Mouse (Mus musculus) intestine, postnatal 0 days (tissue): ENCODE measurements around the gene Fau. TPM values are rescaled to one million over a fixed set of nuclear protein-coding genes. Genes with fewer than 3 reads are reported as not detected.

Source experiments
- ATAC-seq: fragments of 200-750 bp; cut with Nextera tagmentation; 2 replicates; pipeline ENCODE4 v1.8.0; 2017; ENCODE audit warnings: mild to moderate bottlenecking, moderate TSS enrichment, moderate library complexity
- H3K27ac ChIP-seq: fragments of 300-500 bp; sonication (generic); 2 replicates; pipeline ENCODE4 v1.5.1; 2014; ENCODE audit warnings: mild to moderate bottlenecking, low read depth, low read length, moderate library complexity
- H3K27me3 ChIP-seq: fragments of 300-500 bp; sonication (generic); replicated peaks from 2 replicates; pipeline ENCODE4 v1.6.1; 2014; ENCODE audit warnings: low read length, mixed read lengths; ENCODE audit not compliant: control insufficient read depth, insufficient read depth
- H3K36me3 ChIP-seq: fragments of 300-500 bp; sonication (generic); 2 replicates; pipeline ENCODE4 v1.6.1; 2014; ENCODE audit warnings: mild to moderate bottlenecking, moderate library complexity; ENCODE audit not compliant: control insufficient read depth, insufficient read depth
- H3K4me1 ChIP-seq: fragments of 300-500 bp; sonication (generic); replicated peaks from 2 replicates; pipeline ENCODE4 v1.6.1; 2014; ENCODE audit warnings: antibody characterized with exemption, low read length, mixed read lengths; ENCODE audit not compliant: control insufficient read depth, insufficient read depth
- H3K4me2 ChIP-seq: fragments of 300-500 bp; sonication (generic); replicated peaks from 2 replicates; pipeline ENCODE4 v1.6.1; 2014; ENCODE audit warnings: low read depth, mild to moderate bottlenecking, moderate library complexity
- H3K4me3 ChIP-seq: fragments of 300-500 bp; sonication (generic); 2 replicates; pipeline ENCODE4 v1.5.1; 2014; ENCODE audit warnings: low read depth, low read length
- H3K9ac ChIP-seq: fragments of 300-500 bp; sonication (generic); 2 replicates; pipeline ENCODE4 v1.6.1; 2014; ENCODE audit warnings: mild to moderate bottlenecking, low read depth, low read length
- H3K9me3 ChIP-seq: fragments of 300-500 bp; sonication (generic); 2 replicates; pipeline ENCODE4 v1.6.1; 2016; ENCODE audit warnings: mixed run types; ENCODE audit not compliant: control insufficient read depth
- CTCF ChIP-seq: sonication (generic); IDR thresholded peaks from 2 replicates; pipeline ENCODE4 v1.5.1; 2016; ENCODE audit warnings: low read depth, mild to moderate bottlenecking, control low read depth, antibody characterized with exemption, moderate library complexity
- WGBS: fragments of 180-500 bp; shearing (Covaris S2); extraction: QIAGEN DNeasy Blood & Tissue Kit; methylation state at CpG from one replicate; pipeline ENCODE4 v1.1.7; 2014; 5-methylcytosine and 5-hydroxymethylcytosine counted together
- polyA plus RNA-seq: library from polyadenylated mRNA; unstranded; fragments of >200 nt; fragmentation: Nextera tagmentation; extraction: Ambion mirVana; gene quantifications from 2 replicates; pipeline ENCODE4 v1.2.1, GENCODE M21; 2015

Fau gene
- polyA plus RNA-seq, 1 experiment from 2014 or later: 964 TPM

DNA sequence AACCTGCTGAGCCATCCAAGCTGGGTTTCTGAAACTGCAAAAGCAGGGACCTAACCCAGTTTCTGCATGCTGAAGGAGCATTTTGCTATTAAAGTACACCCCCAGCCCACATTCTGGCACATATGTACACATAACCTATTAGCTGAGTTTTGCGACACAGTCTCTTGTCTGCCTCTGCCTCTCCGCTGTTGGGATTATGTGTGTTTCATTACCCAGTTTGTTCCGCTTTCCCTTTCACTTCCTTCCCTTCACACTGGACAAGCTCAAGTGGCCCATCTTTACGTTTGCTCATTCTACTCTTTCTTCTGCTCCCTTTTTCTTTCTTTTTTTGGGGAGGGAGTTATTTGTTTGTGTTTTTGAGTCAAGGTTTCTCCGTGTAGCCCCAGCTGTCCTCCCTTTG is 16.2 kb downstream of the Fau start:
- Histone ChIP-seq H3K27me3 (no peaks in the 10 kb centered on the region), H3K4me2 (no peak overlapping the region), H3K27ac (no peak overlapping the region), H3K9me3 (no peaks in the 10 kb centered on the region), H3K4me3 (no peak overlapping the region), H3K4me1 (0 out of 2 replicates have a peak, but pooled peaks cover 5% of the 10 kb centered on the region), H3K9ac (no peak overlapping the region), H3K36me3 (peaks cover 36% of the 10 kb centered on the region)
- no peak for TF ChIP-seq CTCF
- ATAC-seq: no peak
- WGBS: 90% methylated on average over 5 of the region's 5 CpGs

DNA sequence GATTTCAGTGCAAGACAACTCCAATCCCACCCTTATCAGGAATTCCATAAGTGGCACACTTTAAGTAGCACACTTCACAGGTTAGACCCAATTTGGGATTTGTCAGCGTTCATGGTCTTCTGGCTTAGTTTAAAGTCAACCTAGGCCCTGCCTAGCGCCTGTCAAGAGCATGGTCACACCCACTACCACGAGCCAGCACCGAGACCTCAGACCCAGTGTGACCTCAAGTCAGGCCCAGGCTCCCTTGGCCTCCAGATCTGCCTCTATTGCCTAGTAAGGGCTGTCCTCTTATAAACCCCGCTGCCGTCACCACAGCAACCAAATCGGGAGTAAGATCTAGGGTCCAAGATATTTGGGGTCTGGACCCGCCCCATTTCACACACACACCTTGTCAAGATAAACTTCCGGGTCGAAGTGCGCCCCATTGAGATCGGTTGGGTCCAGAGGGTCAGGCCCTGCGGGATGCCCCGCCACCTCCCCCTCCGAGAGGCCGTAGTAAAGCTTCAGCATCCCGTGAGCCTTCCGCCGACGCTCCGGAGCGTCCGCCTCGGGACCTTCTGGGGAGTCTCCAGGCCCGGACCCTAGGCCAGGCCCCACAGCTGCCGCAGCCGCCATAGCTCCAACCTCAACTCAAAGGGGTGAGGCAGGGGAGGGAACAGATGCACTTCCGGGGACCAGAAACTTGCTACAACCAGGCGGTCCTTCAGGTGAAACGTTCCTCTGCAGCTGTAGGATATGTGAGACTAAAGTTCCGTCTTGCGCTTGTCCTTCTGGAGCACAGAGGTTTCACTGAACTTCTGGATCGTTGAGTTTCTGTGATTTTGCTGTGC is 19.1 kb downstream of the Fau start, which contains the start of gene Vps51:
Gene Vps51, minus strand, starts transcription at position 668 of the 830 bp plus-strand sequence.
- Histone ChIP-seq H3K4me1 (0 out of 2 replicates have a peak, but pooled peaks cover 5% of the 10 kb centered on the region), H3K36me3 (peaks cover 26% of the 10 kb centered on the region), H3K9ac (peak within 1 kb of the TSS; percentile 78), H3K27ac (peak within 1 kb of the TSS; percentile 84), H3K9me3 (no peaks in the 10 kb centered on the region), H3K4me2 (peak within 1 kb of the TSS; percentile 87), H3K4me3 (peak within 1 kb of the TSS; percentile 86), H3K27me3 (no peaks in the 10 kb centered on the region)
- ATAC-seq: peak; percentile 86
- under 1% methylated on average over 33 of the region's 33 CpGs for WGBS
- TF ChIP-seq CTCF: no peak

DNA sequence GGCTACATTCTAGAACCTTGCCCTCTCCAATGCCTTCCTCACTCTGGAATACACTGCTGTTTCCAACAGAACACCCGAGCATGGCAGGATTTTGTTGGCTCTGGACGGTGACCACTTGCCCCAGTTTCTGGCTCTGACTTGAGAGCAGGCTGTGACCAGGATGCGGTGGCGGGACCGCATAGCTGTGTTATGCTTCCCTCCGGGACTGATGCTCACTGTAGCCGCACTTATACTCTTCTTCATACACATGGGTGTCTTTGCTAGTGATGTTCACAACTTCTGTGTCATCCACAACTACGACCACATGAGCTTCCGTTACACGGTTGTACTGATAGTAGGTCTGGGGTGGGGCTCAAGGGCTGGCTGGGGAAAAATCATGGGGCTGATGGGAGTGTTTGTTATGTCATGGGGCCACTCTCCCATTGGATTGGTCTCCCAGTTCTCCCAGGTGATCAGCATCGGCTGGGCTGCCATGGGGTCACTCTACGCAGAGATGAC is 22.4 kb downstream of the Fau start, which contains the start of gene Tmem262:
Gene Tmem262, plus strand, starts transcription at position 51 of the 498 bp plus-strand sequence.
- peaks cover 27% of the 10 kb centered on the region for H3K36me3 ChIP-seq
- no peaks in the 10 kb centered on the region for H3K27me3 ChIP-seq
- H3K27ac ChIP-seq: no peak within 1 kb of the TSS
- peaks cover 5% of the 10 kb centered on the region; the same call in 1 of the 2 replicates for H3K4me1 ChIP-seq
- no peak for TF ChIP-seq CTCF
- no peak within 1 kb of the TSS for H3K9ac ChIP-seq
- 87% methylated on average over 12 of the region's 12 CpGs for WGBS
- no peak within 1 kb of the TSS for H3K4me2 ChIP-seq
- no peaks in the 10 kb centered on the region for H3K9me3 ChIP-seq
- no peak for ATAC-seq
- no peak within 1 kb of the TSS for H3K4me3 ChIP-seq

DNA sequence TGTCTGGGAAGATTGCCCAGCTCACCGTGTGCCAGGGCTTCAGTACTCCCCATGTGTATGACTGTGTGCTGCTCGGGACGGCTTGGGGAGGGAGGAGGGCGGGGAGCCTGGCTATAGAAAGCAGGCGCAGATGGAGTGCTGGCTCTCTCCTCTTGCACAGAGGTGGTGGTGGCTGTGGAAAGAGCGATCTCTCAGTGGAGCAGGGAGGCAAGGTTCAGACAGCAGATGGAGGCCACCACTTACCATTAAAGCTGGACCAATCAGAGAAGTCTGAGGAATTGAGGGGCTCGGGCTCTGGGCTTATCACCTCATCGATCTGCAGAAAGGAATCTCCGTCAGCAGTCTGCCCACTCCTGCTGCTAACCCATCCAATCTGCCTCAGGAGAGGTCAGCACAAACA is 24.5 kb downstream of the Fau start, which contains the start of gene Gm28374:
Gene Gm28374, minus strand, starts transcription at position 101 of the 400 bp plus-strand sequence.
- H3K9ac ChIP-seq: no peak within 1 kb of the TSS
- WGBS: 89% methylated on average over 9 of the region's 9 CpGs
- H3K4me1 ChIP-seq: no peaks in the 10 kb centered on the region; the same call in 1 of the 2 replicates
- ATAC-seq: no peak
- H3K4me2 ChIP-seq: no peak within 1 kb of the TSS
- peaks cover 30% of the 10 kb centered on the region for H3K36me3 ChIP-seq
- no peaks in the 10 kb centered on the region for H3K9me3 ChIP-seq
- TF ChIP-seq CTCF: no peak
- H3K27me3 ChIP-seq: no peaks in the 10 kb centered on the region
- no peak within 1 kb of the TSS for H3K4me3 ChIP-seq
- H3K27ac ChIP-seq: no peak within 1 kb of the TSS

DNA sequence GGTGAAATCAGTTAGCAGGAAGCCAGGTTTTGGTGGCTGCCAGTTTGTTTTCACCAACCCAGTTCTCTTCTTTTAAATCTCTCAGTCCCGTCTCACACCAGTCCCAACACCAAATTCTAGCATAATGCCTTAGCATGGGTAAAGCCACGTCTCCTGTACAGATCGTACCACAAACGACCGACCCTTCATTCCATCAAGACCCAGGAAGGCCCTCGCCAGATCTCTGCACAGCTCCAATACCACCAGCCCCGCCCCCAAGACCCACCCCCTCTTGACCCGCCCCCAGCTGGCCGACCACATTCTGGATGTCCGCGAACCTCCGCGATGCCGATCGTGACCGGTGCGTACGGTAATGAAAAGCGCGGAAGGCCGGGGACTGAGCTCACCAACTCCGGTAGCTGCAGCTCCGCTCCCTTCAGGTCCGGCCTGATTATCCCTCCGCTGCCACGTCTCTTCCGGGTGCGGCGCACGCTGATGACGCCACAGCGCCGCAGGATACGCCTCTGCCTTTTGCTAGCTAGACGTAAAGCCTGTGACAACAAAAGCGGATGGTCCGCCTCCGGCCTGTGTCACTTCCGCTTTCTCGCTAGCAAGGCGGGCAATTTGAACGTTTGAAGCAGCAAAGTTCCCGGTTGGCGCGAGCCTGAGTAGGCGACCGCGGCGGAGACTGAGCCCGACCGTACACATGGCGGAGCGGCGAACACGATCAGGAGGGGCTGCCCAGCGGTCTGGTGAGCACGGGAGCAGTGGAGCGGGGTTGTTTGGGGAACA is 27.0 kb downstream of the Fau start, which contains the start of the genes Zfpl1 and Cdca5:
Gene Zfpl1, minus strand, starts transcription at position 479 of the 771 bp plus-strand sequence.
Gene Cdca5, plus strand, starts transcription at position 506 of the 771 bp plus-strand sequence.
- peak within 1 kb of the TSS; percentile 95 for H3K4me2 ChIP-seq
- H3K27me3 ChIP-seq: no peaks in the 10 kb centered on the region
- peak; percentile 88 for ATAC-seq
- H3K4me1 ChIP-seq: no peaks in the 10 kb centered on the region; the same call in 1 of the 2 replicates
- no peak for TF ChIP-seq CTCF
- H3K36me3 ChIP-seq: peaks cover 40% of the 10 kb centered on the region
- no peaks in the 10 kb centered on the region for H3K9me3 ChIP-seq
- H3K4me3 ChIP-seq: peak within 1 kb of the TSS; percentile 77
- peak within 1 kb of the TSS; percentile 68 for H3K27ac ChIP-seq
- peak within 1 kb of the TSS; percentile 84 for H3K9ac ChIP-seq
- under 1% methylated on average over 58 of the region's 58 CpGs for WGBS
